Mouse (Mus musculus) right cerebral cortex, postnatal 4 days (tissue): ENCODE data around the gene Kpna6.
A peak's percentile ranks its signal among the peaks of the same experiment; 100 is the strongest.

Experiments
- DNase-seq: peaks from one replicate; pipeline ENCODE4 v3.0.0-alpha.2; 2022

The Kpna6 gene

DNA sequence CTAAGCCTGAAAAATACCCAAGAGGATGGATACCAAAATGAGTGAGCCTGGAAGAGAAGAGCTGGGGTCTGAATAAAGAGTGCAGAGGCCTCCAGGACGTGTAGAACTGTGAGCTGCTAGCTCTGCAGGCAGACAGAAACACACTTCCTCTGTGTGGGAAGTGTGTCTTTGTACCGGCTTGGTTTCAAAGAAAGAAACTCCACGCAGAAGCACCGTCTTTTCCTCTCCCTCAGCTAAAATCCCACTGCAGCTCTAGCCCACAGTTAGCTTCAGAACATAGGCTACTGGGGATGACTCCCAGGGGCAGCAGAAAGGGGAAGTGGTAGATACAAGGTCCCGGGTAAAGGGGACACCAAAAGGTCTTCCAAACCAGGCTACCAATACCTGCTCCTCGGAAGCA lies 27.4 kb downstream of the Kpna6 start:
- DNase-seq: no peak

DNA sequence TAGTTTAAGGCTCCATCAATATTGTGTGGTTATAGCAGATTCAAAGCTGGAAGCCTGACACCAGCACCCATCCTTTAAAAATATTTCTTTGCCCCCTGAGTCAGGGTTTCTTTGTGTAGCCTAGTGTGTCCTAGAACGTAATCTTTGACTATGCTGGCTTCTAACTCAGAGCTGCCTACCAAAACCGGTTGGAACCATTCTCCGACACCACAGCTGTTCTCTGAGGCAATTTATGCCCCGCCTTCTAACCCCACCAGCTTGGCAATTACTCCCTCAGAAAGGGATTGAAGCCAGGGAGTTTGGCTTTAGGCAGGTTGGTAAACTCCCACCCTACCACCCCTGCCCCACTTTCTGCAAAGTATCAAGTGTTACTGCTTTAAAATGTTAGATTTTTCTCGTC lies 30.8 kb downstream of the Kpna6 start:
- DNase-seq: no peak

DNA sequence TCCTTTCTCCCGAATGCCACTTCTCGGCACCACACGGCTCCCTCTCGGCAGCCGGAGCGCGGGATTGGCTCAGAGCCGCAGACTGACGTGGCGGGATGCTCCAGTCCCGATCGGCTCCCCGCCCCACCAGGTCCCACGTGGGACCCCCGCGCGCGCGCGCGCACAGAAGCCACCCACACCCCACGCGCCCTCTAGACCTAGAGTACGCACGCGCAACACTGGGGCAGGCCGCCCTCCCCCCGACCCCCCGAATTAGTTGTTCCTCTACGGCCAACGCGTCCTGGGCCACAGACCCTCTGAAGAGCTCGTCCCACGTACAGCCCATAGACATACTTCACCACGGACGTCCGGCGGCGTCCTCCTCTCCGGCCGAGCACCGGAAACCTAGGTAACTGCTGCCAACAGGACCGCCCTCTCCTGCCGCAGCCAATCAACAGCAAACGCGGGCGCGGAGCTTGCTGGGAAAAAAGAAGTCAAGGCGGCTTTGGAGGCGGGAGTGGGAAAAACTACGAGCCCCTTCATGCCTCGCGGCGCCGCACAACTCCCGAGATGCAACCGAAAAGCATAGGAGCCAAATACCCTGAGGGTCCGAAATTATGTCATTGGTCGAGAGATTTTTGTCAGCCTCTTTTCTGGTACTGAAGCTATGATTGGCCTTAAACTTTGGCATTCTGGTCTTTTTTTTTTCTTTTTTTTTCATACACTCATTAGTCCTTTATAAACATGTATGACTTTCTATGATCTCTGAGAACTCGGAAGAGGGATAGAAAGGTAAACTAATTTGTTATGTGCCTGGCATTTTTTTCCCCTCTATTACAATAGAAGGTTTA lies 31.7 kb downstream of the Kpna6 start, which contains the start of gene Txlna:
Gene Txlna (minus strand): TSS at position 428 of the 830 bp plus-strand sequence.
- peak; percentile 99 for DNase-seq

DNA sequence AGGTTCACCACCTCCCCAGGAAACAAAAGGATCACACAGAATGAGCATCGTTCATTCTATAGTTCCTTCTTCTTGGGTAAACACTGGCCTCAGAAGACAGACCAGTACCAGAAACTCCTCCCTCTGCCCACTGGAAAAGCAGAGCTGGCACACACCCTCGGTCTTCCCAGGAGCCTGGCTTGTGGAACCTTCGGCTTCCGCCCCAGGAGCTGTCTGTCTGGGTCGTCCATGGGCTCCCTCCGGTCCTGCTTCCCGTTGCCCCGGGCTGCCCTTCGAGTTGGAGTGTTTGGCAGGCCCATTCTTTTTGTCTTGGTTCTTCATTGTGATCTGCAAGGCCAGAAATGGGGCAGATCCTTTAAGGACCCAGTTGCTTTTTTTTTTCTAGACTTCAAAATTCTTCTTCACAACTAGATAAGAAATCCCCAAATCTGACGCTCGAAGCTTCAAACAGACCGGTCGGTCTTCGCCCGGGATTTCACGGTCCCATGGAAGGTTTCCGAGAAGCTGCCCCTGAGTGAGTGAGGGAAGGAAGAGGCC lies 32.4 kb downstream of the Kpna6 start:
- no peak for DNase-seq

DNA sequence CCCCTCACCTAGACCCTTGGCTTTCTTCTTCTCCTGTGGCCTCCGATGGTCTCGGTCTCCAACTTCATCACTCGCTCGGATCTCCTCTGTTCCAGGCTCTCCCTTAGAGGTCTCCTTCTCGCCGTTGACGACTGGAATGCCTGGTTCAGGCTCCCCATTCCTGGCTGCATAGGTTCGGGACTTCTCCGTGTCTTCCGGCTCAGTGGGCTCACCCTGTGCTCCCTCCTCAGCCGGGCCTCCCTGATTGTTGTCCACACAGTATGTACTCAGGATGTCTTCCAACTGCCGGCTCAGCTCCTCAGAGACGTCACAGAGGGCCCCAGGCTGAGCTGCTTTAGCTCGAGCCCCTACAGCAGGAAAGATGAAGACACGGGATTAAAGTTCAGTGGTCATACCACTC lies 33.3 kb downstream of the Kpna6 start:
- no peak for DNase-seq

DNA sequence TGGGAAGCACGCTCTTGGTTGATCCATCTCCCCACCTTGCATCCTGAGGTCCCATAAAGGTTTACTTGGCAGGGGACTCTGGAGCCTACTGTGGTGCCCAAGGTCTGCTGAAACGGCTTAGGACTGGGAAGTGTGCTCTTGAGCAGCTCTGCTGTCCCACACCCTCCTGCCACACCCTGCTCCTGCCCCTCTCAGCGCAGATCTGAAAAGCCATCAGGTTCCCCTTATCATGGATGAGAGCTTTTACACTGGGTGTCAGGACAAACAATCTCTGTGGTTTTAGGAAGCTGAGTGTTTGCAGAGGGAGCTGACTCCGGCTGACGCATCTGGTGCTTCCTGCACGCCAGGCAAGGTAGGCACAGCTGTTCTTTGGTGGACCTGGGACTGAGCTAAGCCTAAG lies 38.7 kb downstream of the Kpna6 start:
- DNase-seq: no peak

DNA sequence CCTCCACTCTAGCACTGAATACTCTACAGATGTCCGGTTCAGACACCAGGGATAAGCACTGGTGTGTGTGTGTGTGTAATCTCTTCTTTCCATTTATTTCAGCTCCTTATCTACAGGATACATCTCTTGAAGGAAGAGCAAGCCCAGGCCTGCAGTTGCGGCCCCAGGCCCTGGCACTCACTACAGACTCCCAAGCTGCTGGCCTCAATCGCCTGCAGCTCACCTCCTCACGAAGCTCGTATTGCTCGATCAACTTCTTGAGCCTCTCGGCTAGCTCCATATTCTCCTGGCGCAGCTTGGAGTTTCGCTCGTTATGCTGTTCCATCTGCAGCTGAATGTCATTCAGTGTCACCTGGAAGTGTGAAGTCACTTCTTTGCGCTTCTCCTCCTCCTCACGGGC lies 40.7 kb downstream of the Kpna6 start:
- no peak for DNase-seq

DNA sequence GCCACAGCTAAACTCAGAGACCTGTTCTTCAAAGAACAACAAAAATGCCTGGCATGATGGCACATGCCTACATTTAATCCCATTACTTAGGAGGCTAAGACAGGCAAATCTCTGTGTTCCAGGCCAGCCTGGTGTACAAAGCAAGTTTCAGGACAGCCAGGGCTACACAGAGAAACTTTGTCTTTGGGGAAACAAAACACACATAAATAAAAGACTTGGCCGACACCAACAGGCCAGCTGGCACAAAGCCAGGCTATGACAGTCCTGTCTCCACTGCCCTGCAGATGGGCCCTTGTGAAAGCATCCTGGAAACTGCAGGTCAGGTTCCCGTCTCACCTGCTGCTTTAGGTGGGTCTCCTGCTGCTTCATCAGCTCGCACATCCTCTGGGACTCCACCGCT lies 41.6 kb downstream of the Kpna6 start:
- no peak for DNase-seq

DNA sequence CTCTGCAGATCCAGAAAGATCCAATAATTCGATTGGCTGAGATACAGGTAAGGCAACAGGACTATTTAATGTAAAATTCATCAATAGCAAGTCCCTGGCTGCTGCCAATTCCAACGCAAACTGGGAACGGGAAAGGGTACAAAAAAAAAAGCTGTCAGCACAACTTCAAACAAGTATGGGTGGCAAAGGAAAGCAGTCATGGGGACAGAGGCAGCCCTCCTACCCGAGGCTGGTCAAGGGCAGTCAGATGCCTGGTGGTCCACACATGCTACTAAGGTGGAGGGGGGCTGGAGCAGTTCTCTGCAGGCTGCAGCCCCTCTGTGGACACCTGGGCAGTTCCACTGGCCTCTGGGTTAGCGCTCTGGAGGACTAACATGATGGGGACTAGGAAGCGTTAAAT lies 46.5 kb downstream of the Kpna6 start:
- DNase-seq: no peak

DNA sequence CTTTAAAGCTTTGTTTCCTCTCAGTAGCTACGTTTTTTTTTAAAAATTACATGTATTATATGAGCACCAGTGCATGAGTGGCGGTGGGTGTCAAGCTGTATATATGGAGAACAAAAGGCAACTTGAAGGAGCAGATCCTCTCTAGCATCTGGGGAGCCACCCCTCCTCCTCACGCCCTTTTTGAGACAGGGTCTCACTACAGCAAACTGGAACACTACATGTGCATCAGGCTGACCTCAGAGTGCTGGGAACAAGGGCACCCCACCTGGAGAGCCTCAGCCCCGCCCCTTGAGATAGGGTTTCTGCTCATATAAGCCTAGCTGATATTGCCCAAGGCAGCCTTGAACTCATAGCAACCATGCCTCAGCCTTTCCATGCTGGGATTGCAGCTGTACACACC lies 47.1 kb downstream of the Kpna6 start:
- no peak for DNase-seq

DNA sequence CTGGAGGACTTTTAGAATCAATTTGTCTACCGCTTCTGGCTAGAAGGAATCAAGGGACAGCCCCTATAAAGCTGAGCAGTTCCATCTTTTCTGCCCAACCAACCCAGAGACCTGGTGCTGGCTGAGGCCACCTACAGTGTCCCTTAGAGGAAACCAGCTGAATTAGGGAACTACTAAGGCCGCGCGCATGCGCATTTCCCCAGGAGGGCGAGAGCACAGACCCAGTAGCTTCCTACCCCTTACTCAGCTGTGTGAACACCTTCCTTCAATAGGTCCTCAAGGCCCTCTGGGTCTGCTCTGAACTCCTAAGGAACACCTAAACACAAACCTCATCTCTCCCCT lies 47.6 kb downstream of the Kpna6 start:
- peak; percentile 59 for DNase-seq

DNA sequence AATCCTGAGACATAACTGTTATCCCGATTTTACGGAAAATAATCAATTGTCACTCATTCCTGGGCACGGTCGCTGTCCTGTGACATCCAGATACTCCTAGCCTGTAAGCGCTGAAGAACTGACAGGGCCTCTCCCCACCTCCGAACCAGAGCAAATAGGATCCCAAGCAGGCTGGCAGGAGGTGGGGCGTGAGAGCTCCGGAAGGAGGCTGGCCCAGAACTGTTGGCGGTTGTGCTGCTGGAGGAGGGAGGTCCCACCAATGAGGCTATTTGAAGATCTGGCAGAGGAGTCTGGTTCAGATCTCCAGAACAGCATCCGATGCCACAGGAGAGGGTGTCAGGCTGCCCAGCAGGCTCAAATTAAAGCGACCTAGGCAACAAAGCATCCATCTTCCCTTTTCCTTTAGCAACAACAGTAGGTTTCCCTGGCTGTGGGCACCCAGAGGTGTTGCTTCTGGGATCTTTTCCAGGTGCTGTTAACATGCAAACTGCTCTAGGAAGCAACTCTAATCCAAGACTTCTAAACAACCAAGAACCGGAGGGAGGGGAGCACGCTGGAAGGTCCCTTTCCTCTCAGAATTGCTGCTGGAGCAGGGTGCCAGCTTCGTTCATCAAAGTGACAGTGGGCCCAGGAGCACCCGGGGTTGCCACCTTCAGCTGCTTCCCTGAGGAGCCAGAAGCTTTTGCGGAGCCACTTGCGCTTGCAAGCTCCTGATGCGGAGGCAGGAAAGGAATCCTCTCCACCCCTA lies 48.1 kb downstream of the Kpna6 start:
- DNase-seq: peak; percentile 74

DNA sequence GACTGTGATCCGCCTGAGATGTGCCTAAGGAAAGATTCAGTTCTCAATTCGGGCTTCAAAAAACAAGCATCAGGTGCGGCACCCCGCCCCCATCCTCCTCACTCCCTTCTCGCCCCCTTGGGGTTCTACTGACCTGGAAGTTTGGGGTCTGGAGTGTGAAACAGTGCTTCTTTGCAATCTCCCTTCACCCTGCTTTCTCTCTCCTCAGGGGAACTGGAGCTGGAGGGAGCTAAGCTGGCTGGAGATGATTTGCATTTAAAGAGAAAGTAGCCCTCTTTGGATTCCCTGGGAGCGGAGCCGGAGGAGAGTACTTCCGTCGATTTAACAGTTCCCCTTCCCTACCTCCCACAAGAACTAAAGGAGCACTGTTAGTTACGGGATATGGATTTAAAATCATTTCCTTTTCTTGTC lies 48.9 kb downstream of the Kpna6 start, which contains the start of gene Ccdc28b:
Gene Ccdc28b (minus strand): TSS at position 267 of the 411 bp plus-strand sequence.
- peak; percentile 57 for DNase-seq

DNA sequence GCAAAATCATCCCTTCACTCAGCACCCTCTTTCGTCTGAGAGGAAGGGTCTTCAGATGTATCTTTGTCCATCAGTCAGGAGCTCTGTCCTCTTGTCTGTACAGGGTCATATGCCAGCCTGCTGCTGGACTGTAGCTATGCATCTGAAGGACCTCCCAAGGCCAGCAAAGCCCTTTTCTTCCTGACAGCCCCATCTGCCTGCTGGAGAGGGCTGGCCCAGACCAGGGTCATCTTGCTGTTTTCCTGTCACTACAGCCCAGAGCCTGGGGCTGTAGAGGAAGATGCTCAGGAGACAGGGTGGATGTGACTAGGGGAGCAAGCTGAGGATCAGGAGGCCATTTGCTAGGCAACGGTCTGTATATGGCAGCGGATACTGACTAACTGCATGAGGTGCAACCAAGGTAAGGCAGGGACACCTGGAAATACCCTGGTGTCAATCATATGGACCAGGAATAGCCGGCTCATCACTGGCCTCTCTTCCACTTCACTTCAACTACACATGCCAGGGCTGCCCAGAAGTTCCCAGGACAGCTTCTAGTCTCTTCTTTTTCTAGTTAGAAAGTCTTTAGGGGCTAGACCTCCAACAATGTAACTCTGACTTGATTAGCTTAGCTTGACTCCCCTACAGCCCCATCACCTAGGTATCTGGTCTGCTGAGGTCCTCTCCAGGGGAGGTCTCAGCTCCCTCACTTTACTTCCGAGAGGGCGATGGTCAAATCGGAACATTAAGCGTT lies 49.6 kb downstream of the Kpna6 start:
- no peak for DNase-seq

DNA sequence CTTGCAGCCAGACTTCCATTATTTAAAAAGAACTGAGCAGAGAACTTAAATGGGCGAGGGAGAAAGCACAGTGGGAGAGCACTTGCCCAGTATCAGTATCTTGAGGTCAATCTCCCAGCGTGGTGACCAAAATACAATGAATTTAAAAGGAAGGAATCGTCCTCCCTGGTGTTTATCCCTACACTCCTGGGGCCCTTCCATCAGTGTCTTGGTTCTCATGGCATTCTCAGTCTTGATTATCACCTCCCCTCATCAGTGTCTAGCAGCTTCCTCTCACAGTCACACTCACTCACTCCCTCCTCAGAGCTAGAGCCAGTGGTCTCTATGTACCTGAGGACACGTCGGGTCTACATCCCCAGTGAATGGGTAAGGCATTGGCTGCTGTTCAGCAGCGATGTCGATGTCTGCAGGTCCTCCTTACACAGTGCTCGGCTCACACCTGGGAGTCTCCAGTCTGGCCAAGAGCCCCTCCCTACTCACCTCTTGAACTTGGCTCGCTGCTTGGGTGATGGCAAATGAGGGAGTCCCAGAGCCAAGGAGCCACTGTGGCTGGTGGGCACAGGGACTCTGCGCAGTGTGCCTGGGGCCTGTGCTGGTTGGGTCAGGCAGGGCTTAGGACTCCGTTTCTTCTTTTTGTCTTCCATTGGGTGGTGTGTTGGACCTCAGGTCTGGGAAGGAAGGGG lies 50.3 kb downstream of the Kpna6 start:
- DNase-seq: no peak

DNA sequence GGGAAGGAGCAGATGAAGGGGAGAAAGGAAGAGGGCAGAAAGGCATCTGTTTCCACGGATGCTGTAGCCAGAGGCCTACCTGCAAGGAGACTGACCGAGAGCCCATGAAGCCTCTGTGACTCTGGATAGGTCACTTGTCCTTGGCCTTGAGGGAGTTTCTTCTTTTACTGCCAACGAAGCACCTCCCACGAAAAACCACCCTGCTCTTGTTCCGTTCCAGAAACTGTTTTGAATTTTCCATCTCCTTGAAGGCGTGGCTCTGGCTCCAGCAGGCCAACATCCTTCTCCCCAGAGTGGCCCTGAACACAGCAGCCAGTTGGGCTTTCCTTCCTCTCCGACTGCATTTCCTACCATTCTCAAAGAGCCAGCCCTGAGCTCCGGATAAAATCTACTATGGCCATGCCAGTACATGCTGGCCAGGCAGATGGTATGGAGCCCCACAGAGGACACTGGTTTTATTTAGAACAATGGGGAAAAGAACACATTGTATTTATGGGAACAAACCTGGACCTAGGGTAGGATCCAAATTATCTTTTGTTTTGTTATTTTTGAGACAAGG lies 51.2 kb downstream of the Kpna6 start:
- no peak for DNase-seq

DNA sequence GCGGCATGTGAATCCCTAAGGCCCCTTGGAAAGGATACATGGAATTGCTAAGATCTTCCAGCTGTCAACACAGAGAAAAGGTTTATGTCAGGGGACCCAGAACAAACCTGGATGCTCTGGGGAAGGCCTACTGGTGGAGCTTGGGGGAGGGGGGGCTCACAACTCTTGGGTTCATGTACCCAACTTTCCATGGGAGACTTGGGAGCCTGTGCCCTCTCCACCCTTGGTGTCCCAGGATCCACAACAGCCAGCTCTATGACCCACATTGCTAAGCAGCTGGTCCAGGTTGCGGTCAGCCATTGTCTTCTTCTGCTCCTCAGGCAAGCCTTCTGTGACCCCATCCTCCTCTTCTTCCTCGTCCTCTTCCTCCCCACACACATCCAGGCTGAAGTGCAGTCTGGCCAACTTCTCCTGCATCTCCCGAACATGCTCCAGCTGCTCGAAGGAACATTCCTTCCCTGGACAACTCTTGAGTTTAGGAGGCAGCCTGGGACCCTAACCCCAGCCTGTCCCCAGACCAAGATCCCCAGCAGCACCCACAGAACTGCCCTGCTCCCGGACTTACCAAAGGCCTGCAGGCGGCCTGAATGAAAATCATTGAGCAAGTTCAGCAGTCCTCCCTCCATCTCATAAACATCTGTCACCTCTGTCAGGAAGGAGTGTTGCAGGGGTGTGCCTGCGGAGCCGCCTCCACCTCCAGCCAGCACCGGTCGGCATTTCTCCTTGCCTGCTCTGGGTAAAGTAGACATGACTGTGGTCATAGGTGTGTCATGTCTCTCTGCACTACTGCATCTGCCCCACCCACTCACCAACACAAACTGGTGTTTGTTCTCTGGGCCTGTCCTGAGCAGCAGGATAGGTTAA lies 51.9 kb downstream of the Kpna6 start:
- DNase-seq: no peak

DNA sequence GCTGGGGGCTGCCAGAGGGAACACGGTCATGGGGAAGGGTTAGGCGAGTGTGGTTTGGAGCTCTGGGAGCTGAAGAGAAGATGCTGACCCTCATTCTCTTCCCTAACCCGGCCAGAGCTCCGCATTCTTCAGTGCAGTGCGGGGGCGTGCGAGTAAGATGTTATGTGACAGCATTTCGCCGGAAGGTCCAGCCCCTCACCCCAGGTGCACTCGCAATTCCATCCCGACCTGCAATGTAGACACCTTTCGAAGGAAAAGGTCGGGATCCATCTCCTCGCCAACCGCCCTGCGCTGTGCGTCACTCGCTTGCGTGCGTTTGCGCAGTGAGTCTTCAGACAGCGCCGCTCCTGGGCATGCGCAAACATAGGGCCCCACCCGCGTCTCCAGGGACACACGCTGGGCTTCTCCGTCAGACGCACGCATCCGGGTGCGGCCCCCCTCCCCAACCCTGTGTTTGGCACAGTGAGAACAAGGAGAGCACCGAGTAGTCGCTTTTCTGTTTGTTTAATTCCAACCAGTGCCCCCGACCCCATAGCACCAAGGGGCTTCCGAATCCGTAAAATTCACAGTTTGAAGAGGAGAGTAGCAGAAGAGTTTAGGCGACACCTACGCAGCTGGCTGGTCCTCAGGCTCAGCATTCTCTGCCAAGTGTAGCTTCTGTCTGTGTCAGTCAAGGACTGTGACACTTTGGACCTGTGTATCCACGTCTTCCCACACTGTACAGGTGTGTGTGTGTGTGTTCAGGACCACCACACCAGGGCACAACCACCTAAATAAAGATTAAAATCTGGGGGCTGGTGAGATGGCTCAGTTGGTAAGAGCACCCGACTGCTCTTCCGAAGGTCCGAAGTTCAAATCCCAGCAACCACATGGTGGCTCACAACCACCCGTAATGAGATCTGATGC lies 53.5 kb downstream of the Kpna6 start, which contains the start of gene Iqcc:
Gene Iqcc (minus strand): TSS at position 314 of the 906 bp plus-strand sequence.
- peak; percentile 93 for DNase-seq

DNA sequence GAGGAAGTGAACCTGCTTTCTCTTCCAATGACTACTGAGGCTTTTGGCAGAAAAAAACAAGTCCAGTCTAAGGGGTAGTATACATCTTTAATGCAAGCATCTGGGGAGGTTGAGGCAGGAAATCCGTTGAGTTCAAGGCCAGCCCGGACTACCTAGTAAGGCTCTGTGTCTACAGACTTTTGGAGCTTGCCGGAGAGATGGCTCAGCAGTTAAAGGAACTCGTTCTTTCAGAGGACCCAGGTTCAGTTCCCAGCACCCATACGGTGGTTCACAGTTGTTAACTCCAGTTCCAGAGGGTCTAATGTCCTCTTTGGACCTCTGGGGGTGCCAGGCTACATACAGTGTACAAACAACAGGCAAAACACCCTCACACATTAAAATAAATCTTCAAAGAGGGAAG lies 54.5 kb downstream of the Kpna6 start:
- no peak for DNase-seq

DNA sequence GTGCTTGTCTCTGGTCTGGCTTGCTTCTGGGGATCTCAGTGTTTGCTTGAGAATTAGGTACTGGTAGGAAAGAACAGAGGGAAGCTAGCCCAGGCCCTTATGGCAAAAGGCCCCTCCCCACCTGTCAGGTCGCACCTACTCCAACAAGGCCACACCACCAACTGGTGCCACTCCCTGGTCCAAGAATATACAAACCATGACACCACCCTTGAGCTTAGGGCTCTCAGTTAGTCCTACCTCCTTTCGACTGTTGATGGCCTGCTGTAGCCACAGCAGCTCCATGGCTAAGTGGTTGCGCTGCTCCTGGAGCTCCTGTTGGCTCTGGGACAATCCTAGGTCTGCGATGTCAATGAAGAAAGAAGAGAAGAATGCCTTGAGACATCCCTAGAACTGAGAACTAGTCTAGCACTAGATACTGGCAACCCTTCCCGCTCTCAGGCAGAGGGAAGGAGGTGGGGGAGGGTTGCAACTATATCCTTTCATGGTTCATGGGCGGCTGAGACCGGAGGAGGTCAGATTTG lies 55.4 kb downstream of the Kpna6 start:
- no peak for DNase-seq
